Mouse (Mus musculus): ENCODE measurements around the gene Cebpg. TPM values are rescaled to one million over a fixed set of nuclear protein-coding genes. Genes with fewer than 3 reads are reported as not detected.

Gene Cebpg
- total and polyA plus RNA-seq, 3 experiments: 6.0 to 26.1 (median 21.9) TPM

GRCm38 (mm10) chr7:35084565-35085360 lies 28.4 kb upstream of the Cebpg start:
- Histone ChIP-seq H3K36me3 (ENCODE audit: control insufficient read depth, insufficient read depth, low read length) (no peaks in the 10 kb centered on the region), H3K4me1 (ENCODE audit: control insufficient read depth, insufficient read depth, low read length) (peaks cover 6% of the 10 kb centered on the region), H3K79me2 (replicated peaks; ENCODE audit: control insufficient read depth, insufficient read depth, low read length) (no peaks in the 10 kb centered on the region), H3K27ac (no peak overlapping the region), H3K27me3 (ENCODE audit: control insufficient read depth, insufficient read depth, low read length) (no peaks in the 10 kb centered on the region), H3K9ac (ENCODE audit: low read depth, low read length) (no peak overlapping the region), H3K4me3 (no peak overlapping the region)
- TF ChIP-seq POLR2A (IDR thresholded peaks at IDR 0.05; ENCODE audit: insufficient read depth, low read depth, low read length): no peak
- TF ChIP-seq EP300 (IDR thresholded peaks at IDR 0.05; ENCODE audit: insufficient read depth, low read depth, low read length): no peak
- no peak for TF ChIP-seq CTCF (IDR thresholded peaks at IDR 0.05)
- 85% methylated on average over 12 of the region's 12 CpGs for WGBS
- DNase-seq: no peak
- intact Hi-C loops (cut with DNase I): no loop called here

DNA sequence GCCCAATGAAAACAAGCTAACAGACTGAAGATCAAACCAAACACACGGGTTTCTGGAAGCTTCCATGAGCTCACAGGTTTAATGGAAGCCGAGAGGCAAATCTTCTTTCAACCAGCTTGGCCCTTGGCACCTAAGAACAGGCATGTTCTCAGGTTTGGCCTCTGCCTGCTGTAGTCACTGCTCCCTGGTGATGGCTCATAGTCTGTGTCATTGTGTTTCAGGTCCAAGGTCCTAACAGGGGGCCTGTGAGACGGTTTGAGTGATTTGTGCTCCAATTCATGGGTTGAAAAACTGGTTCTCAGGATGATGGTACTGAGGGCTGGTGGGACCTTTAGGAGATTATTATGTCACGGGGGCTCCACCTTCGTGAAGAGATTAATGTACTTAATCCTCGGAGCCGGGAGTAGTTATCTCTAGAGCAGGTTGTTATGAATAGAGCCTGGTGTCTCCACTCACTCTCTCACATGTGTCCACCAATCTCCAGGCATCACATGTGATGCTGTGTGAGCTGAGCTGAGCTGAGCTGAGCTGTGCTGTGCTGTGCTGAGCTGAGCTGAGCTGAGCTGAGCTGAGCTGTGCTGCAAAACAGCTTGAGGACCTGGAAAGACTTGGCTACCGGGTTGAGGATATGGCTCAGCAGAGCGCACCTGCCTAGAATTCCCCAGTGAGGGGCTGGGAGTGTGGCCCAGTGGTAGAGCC lies 25.2 kb upstream of the Cebpg start:
- WGBS: 77% methylated on average over 9 of the region's 9 CpGs
- Histone ChIP-seq H3K9ac (ENCODE audit: low read depth, low read length) (peak overlapping the region; percentile 53), H3K4me3 (peak overlapping the region; percentile 37), H3K4me1 (ENCODE audit: control insufficient read depth, insufficient read depth, low read length) (peaks cover 5% of the 10 kb centered on the region), H3K27me3 (ENCODE audit: control insufficient read depth, insufficient read depth, low read length) (no peaks in the 10 kb centered on the region), H3K79me2 (replicated peaks; ENCODE audit: control insufficient read depth, insufficient read depth, low read length) (no peaks in the 10 kb centered on the region), H3K36me3 (ENCODE audit: control insufficient read depth, insufficient read depth, low read length) (no peaks in the 10 kb centered on the region), H3K27ac (peak overlapping the region; percentile 83)
- no peak for DNase-seq
- TF ChIP-seq POLR2A (IDR thresholded peaks at IDR 0.05; ENCODE audit: insufficient read depth, low read depth, low read length) (no peak), EP300 (IDR thresholded peaks at IDR 0.05; ENCODE audit: insufficient read depth, low read depth, low read length) (no peak), CTCF (IDR thresholded peaks at IDR 0.05) (no peak)
- intact Hi-C loops (cut with DNase I): loop anchor here (2.0 kb wide), 2 partner anchors 37 to 55 kb away; partner anchors contain the start of gene Cebpa

DNA sequence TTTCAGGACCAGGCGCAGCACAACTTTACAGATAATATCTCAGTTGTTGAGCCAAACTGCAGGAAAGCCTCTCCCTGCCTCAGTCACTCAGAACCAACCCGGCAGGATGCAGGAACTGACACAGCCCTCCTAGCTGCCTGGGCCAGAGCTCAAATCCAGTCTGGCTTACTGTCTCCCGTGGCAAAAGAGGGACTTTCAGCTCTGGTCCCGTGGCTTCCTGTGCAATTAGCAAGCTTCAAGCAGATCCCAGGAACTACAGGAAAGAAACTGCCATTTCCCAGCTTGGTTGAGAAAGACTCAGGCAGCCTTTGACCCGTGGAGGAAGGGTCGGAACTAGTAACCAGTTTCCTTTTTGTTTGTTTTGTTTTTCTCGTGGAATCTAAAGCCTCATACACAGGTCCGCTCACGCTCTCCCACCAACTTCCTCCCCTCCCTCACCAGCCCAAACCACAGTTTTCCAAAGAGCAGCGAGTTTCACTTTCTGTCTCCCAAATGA lies 24.5 kb upstream of the Cebpg start:
- 20% methylated on average over 10 of the region's 10 CpGs for WGBS
- intact Hi-C loops (cut with DNase I): loop anchor here (1.0 to 2.0 kb wide), 3 partner anchors 25 to 54 kb away; partner anchors contain the start of genes Cebpa and Cebpg
- Histone ChIP-seq H3K79me2 (replicated peaks; ENCODE audit: control insufficient read depth, insufficient read depth, low read length) (no peaks in the 10 kb centered on the region), H3K9ac (ENCODE audit: low read depth, low read length) (peak overlapping the region; percentile 26), H3K4me3 (peak overlapping the region; percentile 37), H3K4me1 (ENCODE audit: control insufficient read depth, insufficient read depth, low read length) (peaks cover 5% of the 10 kb centered on the region), H3K27me3 (ENCODE audit: control insufficient read depth, insufficient read depth, low read length) (no peaks in the 10 kb centered on the region), H3K27ac (peak overlapping the region; percentile 83), H3K36me3 (ENCODE audit: control insufficient read depth, insufficient read depth, low read length) (no peaks in the 10 kb centered on the region)
- DNase-seq: peak; percentile 77 to 82
- TF ChIP-seq POLR2A (IDR thresholded peaks at IDR 0.05; ENCODE audit: insufficient read depth, low read depth, low read length) (peak; percentile 73), CTCF (IDR thresholded peaks at IDR 0.05) (peak; percentile 35), EP300 (IDR thresholded peaks at IDR 0.05; ENCODE audit: insufficient read depth, low read depth, low read length) (peak; percentile 65; the same call in 1 of the 2 replicates)

DNA sequence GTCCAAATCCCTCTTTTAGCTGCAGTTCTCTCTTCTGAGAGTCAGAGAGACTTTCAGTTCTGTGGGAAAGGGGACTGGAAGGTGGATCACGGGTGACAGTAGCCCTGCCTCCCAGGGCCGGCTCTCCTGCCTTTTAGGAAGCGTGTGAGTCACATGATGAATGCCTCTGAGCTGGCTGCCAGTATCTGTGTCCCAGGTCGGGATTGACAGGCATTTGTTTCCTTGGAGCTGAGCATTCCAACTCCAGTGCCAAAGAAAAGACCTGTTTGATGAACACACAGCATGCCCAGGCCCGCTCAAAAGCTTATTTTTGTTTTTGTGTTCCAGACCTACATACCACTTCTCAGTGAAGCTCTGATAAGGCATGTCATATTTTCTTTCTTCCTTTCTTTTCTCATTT lies 20.3 kb upstream of the Cebpg start:
- Histone ChIP-seq H3K4me3 (no peak overlapping the region), H3K79me2 (replicated peaks; ENCODE audit: control insufficient read depth, insufficient read depth, low read length) (no peaks in the 10 kb centered on the region), H3K9ac (ENCODE audit: low read depth, low read length) (no peak overlapping the region), H3K36me3 (ENCODE audit: control insufficient read depth, insufficient read depth, low read length) (no peaks in the 10 kb centered on the region), H3K27ac (peak overlapping the region; percentile 61), H3K27me3 (ENCODE audit: control insufficient read depth, insufficient read depth, low read length) (no peaks in the 10 kb centered on the region), H3K4me1 (ENCODE audit: control insufficient read depth, insufficient read depth, low read length) (peaks cover 3% of the 10 kb centered on the region)
- DNase-seq: peak; percentile 36 to 58
- WGBS: 21% methylated on average over 5 of the region's 5 CpGs
- intact Hi-C loops (cut with DNase I): no loop called here
- 0 out of 2 replicates have a peak, but pooled peaks have one; percentile 8 for TF ChIP-seq EP300 (IDR thresholded peaks at IDR 0.05; ENCODE audit: insufficient read depth, low read depth, low read length)
- no peak for TF ChIP-seq CTCF (IDR thresholded peaks at IDR 0.05)

DNA sequence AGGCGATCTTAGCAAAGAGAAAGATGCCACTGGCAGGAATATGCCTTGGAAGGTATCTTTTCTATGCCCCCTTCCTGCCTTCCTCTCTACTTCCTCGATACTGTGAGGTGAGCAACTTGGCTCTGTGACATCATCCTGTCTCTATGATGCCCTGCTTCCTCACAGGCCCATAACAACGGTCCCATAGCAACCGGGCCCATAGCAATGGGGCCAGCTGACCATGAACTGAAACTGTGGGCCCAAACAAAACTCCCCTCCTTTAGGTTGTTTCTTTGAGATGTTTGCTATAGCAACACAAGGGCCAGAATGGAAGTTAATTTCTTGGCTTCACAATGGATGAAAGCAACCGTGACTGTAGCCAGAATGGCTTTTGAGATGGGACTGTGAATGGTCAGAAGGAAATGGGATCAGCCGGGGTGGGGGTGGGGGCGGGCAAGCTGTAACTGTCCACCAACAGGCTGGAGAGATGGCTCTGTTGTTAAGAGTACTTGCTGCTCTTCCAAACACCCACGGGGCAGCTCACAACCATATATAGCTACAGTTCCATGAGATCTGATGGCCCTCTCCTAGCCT lies 10.4 kb upstream of the Cebpg start:
- no peaks in the 10 kb centered on the region for H3K36me3 ChIP-seq (ENCODE audit: control insufficient read depth, insufficient read depth, low read length)
- no peak overlapping the region for H3K9ac ChIP-seq (ENCODE audit: low read depth, low read length)
- H3K79me2 ChIP-seq (replicated peaks; ENCODE audit: control insufficient read depth, insufficient read depth, low read length): no peaks in the 10 kb centered on the region
- intact Hi-C loops (cut with DNase I): no loop called here
- no peak for TF ChIP-seq EP300 (IDR thresholded peaks at IDR 0.05; ENCODE audit: insufficient read depth, low read depth, low read length)
- no peak for TF ChIP-seq CTCF (IDR thresholded peaks at IDR 0.05)
- no peak for TF ChIP-seq POLR2A (IDR thresholded peaks at IDR 0.05; ENCODE audit: insufficient read depth, low read depth, low read length)
- no peak overlapping the region for H3K4me3 ChIP-seq
- H3K4me1 ChIP-seq (ENCODE audit: control insufficient read depth, insufficient read depth, low read length): no peaks in the 10 kb centered on the region
- WGBS: 77% methylated on average over 8 of the region's 8 CpGs
- H3K27me3 ChIP-seq (ENCODE audit: control insufficient read depth, insufficient read depth, low read length): no peaks in the 10 kb centered on the region
- no peak overlapping the region for H3K27ac ChIP-seq
- no peak for DNase-seq
